Comparison of ENCODE assay signal across 27 mouse cellular contexts in genomic region chr10:94496826-94497440, GRCm38 (mm10).
A peak's percentile ranks its signal among the peaks of the same experiment; 100 is the strongest.
DNase-seq lines count a peak whose midpoint lies in the region; ATAC-seq and TF ChIP-seq lines count a peak whose summit lies in the region.
"Had no signal": no experiment of that assay in that cellular context is flagged by ENCODE, and none has a peak within 500 bp of the region (broad histone marks: within the 10 kb centered on the region; RNA-seq: fewer than 3 reads in every experiment).

No protein-coding gene starts in this region.

- no peak overlapping the region for H3K9ac ChIP-seq in forebrain, embryonic 12.5 days
- H3K9ac ChIP-seq in forebrain, embryonic 15.5 days (replicated peaks): no peak overlapping the region
- no peak overlapping the region for H3K9ac ChIP-seq in heart, adult 2 months (ENCODE audit: low read depth, low read length)
- H3K9ac ChIP-seq: heart, embryonic 15.5 days; hindbrain, embryonic 13.5 days; liver, embryonic 12.5 days; liver, postnatal 0 days; midbrain, embryonic 13.5 days had no signal

- no peak for TF ChIP-seq EP300 in heart, adult 2 months (IDR thresholded peaks at IDR 0.05; ENCODE audit: insufficient read depth, low read depth, low read length)

- no peaks in the 10 kb centered on the region for H3K9me3 ChIP-seq in forebrain, embryonic 12.5 days
- H3K9me3 ChIP-seq in forebrain, embryonic 15.5 days: no peaks in the 10 kb centered on the region
- H3K9me3 ChIP-seq in embryonic facial prominence, embryonic 10.5 days: no peaks in the 10 kb centered on the region
- H3K9me3 ChIP-seq: heart, embryonic 10.5 days; heart, embryonic 15.5 days; hindbrain, embryonic 13.5 days; liver, embryonic 12.5 days; midbrain, embryonic 13.5 days had no signal

- no peak overlapping the region for H3K4me2 ChIP-seq in forebrain, embryonic 12.5 days
- no peak overlapping the region for H3K4me2 ChIP-seq in forebrain, embryonic 15.5 days (replicated peaks)
- H3K4me2 ChIP-seq: heart, embryonic 15.5 days; hindbrain, embryonic 13.5 days; liver, embryonic 12.5 days; midbrain, embryonic 13.5 days had no signal

- DNase-seq in heart, adult 2 months: peak in 1 of 2 experiments; percentile 2
- no peak for DNase-seq in heart, postnatal 25 days (ENCODE audit: low spot score)
- DNase-seq in retina, postnatal 1 day: peak; percentile 36
- DNase-seq in retina, embryonic 14.5 days (ENCODE audit: low spot score): no peak
- DNase-seq in embryonic facial prominence, embryonic 10.5 days (ENCODE audit: low spot score): no peak
- DNase-seq: adrenal gland, postnatal 36 days; cerebellum, adult 8-10 months; cerebellum, postnatal 25 days; heart, postnatal 4 days; kidney, adult 11 months; kidney, postnatal 14 days; liver, postnatal 0 days; right cerebral cortex, adult 18-20 months; spleen, adult 18-20 months; thymus, adult 18-20 months; thymus, postnatal 25 days had no signal

- peak; percentile 47; the same call in 1 of the 2 replicates for ATAC-seq in forebrain, embryonic 12.5 days (ENCODE audit: low FRiP score)
- ATAC-seq in forebrain, embryonic 15.5 days (replicated peaks): no peak
- ATAC-seq: inflammation-experienced regulatory T-cells, adult 6 months; liver, embryonic 12.5 days; liver, postnatal 0 days; midbrain, embryonic 13.5 days; Patski had no signal

- H3K79me2 ChIP-seq in heart, adult 2 months (replicated peaks; ENCODE audit: control insufficient read depth, insufficient read depth, low read length): no peaks in the 10 kb centered on the region

- no peaks in the 10 kb centered on the region for H3K36me3 ChIP-seq in forebrain, embryonic 12.5 days (replicated peaks)
- no peaks in the 10 kb centered on the region for H3K36me3 ChIP-seq in forebrain, embryonic 15.5 days
- H3K36me3 ChIP-seq in heart, adult 2 months (ENCODE audit: control insufficient read depth, insufficient read depth, low read length): peaks cover 5% of the 10 kb centered on the region; the same call in 1 of the 2 replicates
- no peaks in the 10 kb centered on the region for H3K36me3 ChIP-seq in embryonic facial prominence, embryonic 10.5 days (replicated peaks)
- H3K36me3 ChIP-seq: heart, embryonic 10.5 days; heart, embryonic 15.5 days; hindbrain, embryonic 13.5 days; liver, embryonic 12.5 days; midbrain, embryonic 13.5 days had no signal

- H3K4me3 ChIP-seq in forebrain, embryonic 12.5 days (replicated peaks): no peak overlapping the region
- no peak overlapping the region for H3K4me3 ChIP-seq in forebrain, embryonic 15.5 days
- no peak overlapping the region for H3K4me3 ChIP-seq in heart, adult 2 months
- no peak overlapping the region for H3K4me3 ChIP-seq in embryonic facial prominence, embryonic 10.5 days
- H3K4me3 ChIP-seq: heart, embryonic 10.5 days; heart, embryonic 15.5 days; hindbrain, embryonic 13.5 days; liver, embryonic 12.5 days; midbrain, embryonic 13.5 days had no signal

- TF ChIP-seq POLR2A in heart, adult 2 months (IDR thresholded peaks at IDR 0.05; ENCODE audit: insufficient read depth, low read depth, low read length): no peak

- intact Hi-C loops in heart, adult 2 months (cut with DNase I): loop anchor here (2.0 kb wide), 1 partner anchor 14 kb away; no protein-coding TSS in a partner anchor
- intact Hi-C loops in heart, postnatal 25 days (cut with DNase I): no loop called here

- H3K27ac ChIP-seq in forebrain, embryonic 12.5 days: peak overlapping the region; percentile 47; the same call in 1 of the 2 replicates
- H3K27ac ChIP-seq in forebrain, embryonic 15.5 days (replicated peaks): no peak overlapping the region
- peak overlapping the region; percentile 52 for H3K27ac ChIP-seq in heart, adult 2 months
- no peak overlapping the region for H3K27ac ChIP-seq in embryonic facial prominence, embryonic 10.5 days (replicated peaks)
- H3K27ac ChIP-seq: heart, embryonic 10.5 days; heart, embryonic 15.5 days; hindbrain, embryonic 13.5 days; liver, embryonic 12.5 days; macrophage; midbrain, embryonic 13.5 days; stomach, postnatal 0 days had no signal

- TF ChIP-seq CTCF in heart, adult 2 months (IDR thresholded peaks at IDR 0.05): no peak

- H3K27me3 ChIP-seq in forebrain, embryonic 12.5 days: 0 out of 2 replicates have a peak, but pooled peaks cover 7% of the 10 kb centered on the region
- no peaks in the 10 kb centered on the region for H3K27me3 ChIP-seq in forebrain, embryonic 15.5 days
- H3K27me3 ChIP-seq in heart, adult 2 months (ENCODE audit: control insufficient read depth, insufficient read depth, low read length): no peaks in the 10 kb centered on the region
- no peaks in the 10 kb centered on the region for H3K27me3 ChIP-seq in embryonic facial prominence, embryonic 10.5 days (replicated peaks; ENCODE audit: low read depth, poor library complexity, severe bottlenecking)
- H3K27me3 ChIP-seq: heart, embryonic 15.5 days; hindbrain, embryonic 13.5 days; liver, embryonic 12.5 days; midbrain, embryonic 13.5 days; Patski had no signal

- 35% methylated on average over 8 of the region's 8 CpGs for WGBS in forebrain, embryonic 12.5 days
- WGBS in forebrain, embryonic 15.5 days: 30% methylated on average over 8 of the region's 8 CpGs
- WGBS in heart, adult 2 months: 59% methylated on average over 8 of the region's 8 CpGs
- WGBS in embryonic facial prominence, embryonic 10.5 days: 72% methylated on average over 8 of the region's 8 CpGs

- peaks cover 43% of the 10 kb centered on the region for H3K4me1 ChIP-seq in forebrain, embryonic 12.5 days
- H3K4me1 ChIP-seq in forebrain, embryonic 15.5 days: peaks cover 27% of the 10 kb centered on the region
- H3K4me1 ChIP-seq in heart, adult 2 months (ENCODE audit: control insufficient read depth, insufficient read depth, low read length): peaks cover 10% of the 10 kb centered on the region
- peaks cover 38% of the 10 kb centered on the region for H3K4me1 ChIP-seq in embryonic facial prominence, embryonic 10.5 days
- H3K4me1 ChIP-seq: liver, embryonic 12.5 days had no signal

Comparison
In these comparisons a context has a peak if more than half of its experiments do, and no peak if none do; other contexts are left out.
1. H3K27ac ChIP-seq: peak in forebrain, embryonic 12.5 days (single experiment) and heart, adult 2 months (single experiment); none in forebrain, embryonic 15.5 days (single experiment) and embryonic facial prominence, embryonic 10.5 days (single experiment).